Mouse (Mus musculus) adrenal gland, adult 2 months (tissue): Measurements from ENCODE around the gene Eif3c. TPM values are rescaled to one million over a fixed set of nuclear protein-coding genes. Genes with fewer than 3 reads are reported as not detected.
A peak's percentile ranks its signal among the peaks of the same experiment; 100 is the strongest.

Experiments used
- DNase-seq: peaks from one replicate; pipeline ENCODE4 v3.0.0; 2021
- long read RNA-seq: library from polyadenylated mRNA; stranded (forward); transcript quantifications from one replicate; pipeline ENCODE4 v2.0.0, GENCODE M21; 2021
- polyA plus RNA-seq: library from polyadenylated mRNA; depleted of rRNA; stranded (reverse); fragments of >200 nt; gene quantifications from 2 replicates; pipeline ENCODE4 v1.2.3, GENCODE M21; 2012; rRNA removed
- total RNA-seq, 2 experiments: library from RNA; stranded (reverse); gene quantifications; 2 replicates each; pipeline ENCODE4 v1.2.3; 2021

Gene Eif3c
- total RNA-seq (100 to 1,000 TPM; 236 to 240 TPM), polyA plus RNA-seq (97.2 and 133 TPM in 2 replicates)
- long read RNA-seq, transcript Eif3c-201 (21 exons, 3,383 nt), result major isoform, 202 of 258 reads
- long read RNA-seq, partial matches to known transcripts, result 53 of 258 reads
- long read RNA-seq, other reads (novel, unspliced or antisense), result 3 of 258 reads

DNA sequence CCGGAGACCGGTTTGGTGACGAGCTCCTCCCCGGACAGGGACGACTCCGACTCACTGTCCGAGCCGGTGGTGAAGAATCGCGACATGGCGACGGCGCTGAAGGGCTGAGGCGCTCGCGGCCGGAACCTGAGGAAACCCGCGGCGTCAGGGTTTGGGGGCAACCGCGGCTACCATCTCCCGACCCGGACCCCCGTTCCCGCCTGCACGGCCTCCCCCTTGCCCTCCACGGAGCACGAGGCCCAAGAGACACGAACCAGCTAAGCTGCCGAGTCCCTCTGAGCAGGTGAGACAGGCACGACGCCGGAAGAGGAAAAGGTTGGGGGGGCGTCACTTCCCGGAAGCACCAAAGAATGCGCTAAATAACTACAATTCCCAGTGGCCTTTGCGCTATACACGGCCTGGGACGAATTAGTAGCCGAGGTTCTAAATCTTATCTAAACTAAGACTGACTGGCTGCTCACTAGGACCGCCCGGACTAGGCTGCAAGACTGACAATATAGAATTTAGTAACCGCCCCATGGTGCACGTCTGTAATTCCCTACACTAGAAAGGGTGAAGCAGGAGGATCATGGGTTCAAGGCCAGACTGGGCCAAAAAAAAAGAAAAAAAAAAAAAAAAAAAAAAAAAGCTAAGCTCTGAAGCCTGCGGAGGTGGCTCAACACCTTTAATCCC lies at the start of gene Eif3c:
Eif3c (minus strand) TSS at position 318 of the 672 bp plus-strand sequence.
- peak; percentile 92 for DNase-seq

DNA sequence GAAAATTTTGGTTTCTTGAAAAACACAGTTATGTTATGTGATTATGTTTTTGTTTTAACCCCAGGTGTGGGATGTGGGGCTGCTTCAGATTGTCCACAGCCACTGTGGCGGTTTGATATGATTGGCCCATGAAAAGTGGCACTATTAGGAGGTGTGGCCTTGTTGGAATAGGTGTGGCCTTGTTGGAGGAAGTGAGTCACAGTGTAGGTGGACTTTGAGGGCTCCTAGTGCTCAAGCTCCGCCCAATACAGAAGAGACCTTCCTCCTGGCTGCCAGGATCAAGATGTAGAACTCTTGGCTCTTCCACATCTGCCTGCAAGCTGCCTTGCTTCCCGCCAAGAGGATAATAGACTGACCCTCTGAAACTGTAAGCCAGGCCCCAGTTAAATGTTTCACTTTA lies 46.5 kb upstream of the Eif3c start:
- DNase-seq, result no peak

DNA sequence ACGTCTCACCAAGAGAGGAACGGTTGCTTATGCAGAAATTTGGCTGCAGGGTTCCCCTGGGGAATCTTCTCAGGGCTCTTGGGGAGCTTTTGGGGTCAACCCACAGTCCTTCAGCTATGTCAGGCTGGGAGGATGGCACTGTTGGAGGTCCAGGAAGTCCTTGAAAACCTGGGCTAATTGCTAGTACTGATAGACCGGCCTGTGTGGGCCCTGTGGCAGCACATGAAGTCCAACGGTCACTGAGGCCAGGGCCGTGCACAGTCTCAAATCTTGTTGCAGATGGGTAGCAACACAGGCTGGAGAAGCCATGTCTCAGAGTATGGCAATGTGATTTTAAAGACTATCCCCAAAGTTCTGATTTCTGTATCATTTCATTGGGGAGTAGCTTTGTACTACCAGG lies 41.6 kb upstream of the Eif3c start:
- no peak for DNase-seq

DNA sequence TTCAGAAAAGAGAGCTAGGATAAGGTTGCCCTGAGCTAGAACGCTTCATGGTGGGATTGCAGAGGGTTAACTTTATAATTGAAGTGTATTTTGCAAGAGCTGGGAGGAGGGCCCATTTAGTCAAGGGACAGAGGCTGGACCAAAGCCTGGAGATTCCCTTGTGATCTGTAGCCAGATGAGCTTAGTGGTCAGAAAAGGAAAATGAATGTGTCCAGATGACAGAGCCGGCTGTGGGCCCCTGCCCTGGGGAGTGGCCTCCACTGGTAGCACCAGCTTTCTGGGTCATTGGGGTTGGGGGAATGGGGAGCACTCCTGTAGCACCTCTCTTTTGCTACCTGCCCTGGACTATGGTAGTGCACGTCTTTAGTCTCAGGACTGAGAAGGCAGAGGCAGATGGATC lies 40.9 kb upstream of the Eif3c start:
- DNase-seq, result peak; percentile 68

- DNase-seq, result no peak
Observed at GRCm38 (mm10) chr7:126606611-126607010, 40.4 kb upstream of the Eif3c start.

DNA sequence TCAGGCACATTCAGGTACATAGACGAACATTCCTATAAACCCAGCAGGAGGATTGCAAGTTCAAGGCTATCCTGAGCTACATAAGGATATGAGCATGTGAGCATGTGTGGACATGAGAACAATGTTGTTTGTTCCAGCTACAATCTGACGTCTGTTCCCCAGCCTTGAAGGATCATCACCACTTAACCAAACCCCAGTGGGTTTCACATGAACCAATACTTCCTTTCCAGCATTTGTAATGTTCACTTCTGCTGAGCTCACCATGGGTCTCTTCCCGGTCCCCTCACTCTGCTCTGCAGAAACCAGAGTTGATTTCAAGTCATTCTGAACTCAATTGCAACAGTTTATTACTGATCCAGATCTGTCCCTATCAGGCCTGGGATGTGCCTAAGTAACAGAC lies 36.4 kb upstream of the Eif3c start:
- DNase-seq, result no peak

GRCm38 (mm10) chr7:126601896-126602295 lies 35.7 kb upstream of the Eif3c start:
- DNase-seq, result no peak

GRCm38 (mm10) chr7:126598919-126599318 lies 32.7 kb upstream of the Eif3c start:
- no peak for DNase-seq

DNA sequence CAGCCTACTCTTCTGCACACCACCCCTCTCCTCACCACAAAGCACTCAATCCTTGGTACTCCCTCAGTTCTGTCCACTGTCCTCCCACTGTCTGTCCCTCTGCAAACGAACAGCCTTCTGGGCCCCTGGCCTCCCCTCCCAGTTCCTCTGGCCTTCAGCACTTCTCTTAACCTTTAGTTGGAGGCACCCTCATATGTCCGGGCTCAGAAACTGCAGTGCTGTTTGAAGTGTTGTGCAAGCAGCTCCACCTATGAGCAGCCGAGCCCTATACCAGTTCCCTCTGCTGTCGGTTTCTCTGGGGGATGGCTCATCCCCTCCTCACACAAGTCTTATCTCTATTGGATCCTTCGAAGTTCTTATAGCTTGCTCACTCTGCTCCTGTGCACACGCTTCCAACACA lies 30.2 kb upstream of the Eif3c start:
- no peak for DNase-seq

DNA sequence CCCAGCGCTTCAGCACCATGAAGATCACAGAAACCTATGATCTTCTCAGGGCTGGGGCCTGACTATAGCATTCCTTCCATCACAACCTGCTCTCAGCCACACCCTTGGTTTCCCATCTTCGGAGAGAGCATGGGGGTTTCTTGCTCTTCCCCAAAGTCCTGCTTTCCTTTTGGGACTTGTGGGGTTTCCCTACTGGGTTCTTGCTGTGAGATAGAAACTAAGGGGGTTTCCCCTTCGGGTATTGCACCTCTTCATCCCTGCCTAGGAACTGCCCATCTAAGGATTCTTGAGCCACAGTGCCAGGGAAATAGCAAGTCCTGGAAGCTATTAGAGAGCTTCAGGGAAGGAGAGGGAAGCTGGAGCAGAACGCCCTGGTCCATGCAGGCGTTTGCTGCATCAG lies 29.7 kb upstream of the Eif3c start:
- no peak for DNase-seq

- DNase-seq, result no peak
Observed at GRCm38 (mm10) chr7:126594862-126595561, 28.8 kb upstream of the Eif3c start, which contains the start of gene Il27. Gene Il27 (minus strand): TSS chr7:126594941.

GRCm38 (mm10) chr7:126587779-126588178 lies 21.6 kb upstream of the Eif3c start:
- peak; percentile 43 for DNase-seq

GRCm38 (mm10) chr7:126586839-126587238 lies 20.6 kb upstream of the Eif3c start:
- peak; percentile 52 for DNase-seq

GRCm38 (mm10) chr7:126585717-126586116 lies 19.5 kb upstream of the Eif3c start, which contains the start of gene Cln3:
Gene Cln3 (minus strand): TSS chr7:126585817.
- no peak for DNase-seq

DNA sequence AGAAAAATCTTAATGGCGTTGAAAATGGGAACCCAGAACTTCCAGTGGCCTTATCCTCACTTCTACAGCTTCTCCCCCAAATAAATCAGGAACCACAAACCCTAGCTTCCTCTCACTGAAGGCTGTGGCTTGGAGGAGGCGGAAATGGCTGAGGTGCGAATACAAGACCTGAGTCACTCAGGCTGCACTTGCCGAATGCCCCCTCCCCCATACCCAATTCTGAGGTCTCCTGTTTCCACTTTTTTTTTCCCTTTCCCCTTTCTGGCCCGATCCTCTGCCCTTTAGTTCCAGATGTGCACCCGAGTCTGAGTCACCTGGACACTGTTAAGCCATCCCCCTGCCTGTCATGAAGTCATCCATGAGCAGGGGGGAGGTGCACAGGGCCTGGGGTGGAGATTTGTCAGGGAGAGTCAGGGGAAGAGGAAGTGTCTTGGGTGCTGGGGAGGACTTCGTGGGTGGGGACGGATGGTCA lies 18.3 kb upstream of the Eif3c start, which contains the start of gene Apobr:
Apobr (plus strand) TSS at position 437 of the 472 bp plus-strand sequence.
- no peak for DNase-seq

- DNase-seq, result no peak
Observed at GRCm38 (mm10) chr7:126583761-126584160, 17.6 kb upstream of the Eif3c start.

GRCm38 (mm10) chr7:126583251-126583709 lies 17.1 kb upstream of the Eif3c start:
- peak; percentile 88 for DNase-seq

- peak; percentile 55 for DNase-seq
Observed at GRCm38 (mm10) chr7:126582759-126583158, 16.5 kb upstream of the Eif3c start.

DNA sequence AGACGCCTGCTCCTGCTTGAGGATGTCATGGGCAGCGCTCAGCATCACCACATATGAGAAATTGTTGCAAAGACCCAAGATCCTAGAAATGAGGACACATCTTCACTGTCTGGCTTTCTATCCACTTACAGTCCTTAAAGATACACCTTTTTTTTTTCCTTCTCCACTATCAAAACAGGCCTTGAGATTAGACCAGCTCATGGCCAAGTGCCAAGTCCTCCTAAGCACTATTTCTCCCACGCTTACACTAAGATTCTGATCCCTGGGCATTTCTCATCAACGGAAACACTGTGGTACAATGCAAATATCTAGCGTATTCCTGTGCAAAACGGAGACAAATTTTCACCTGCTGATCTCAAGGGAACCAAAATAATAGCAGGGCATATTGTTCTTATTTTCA lies 15.4 kb upstream of the Eif3c start:
- DNase-seq, result no peak

DNA sequence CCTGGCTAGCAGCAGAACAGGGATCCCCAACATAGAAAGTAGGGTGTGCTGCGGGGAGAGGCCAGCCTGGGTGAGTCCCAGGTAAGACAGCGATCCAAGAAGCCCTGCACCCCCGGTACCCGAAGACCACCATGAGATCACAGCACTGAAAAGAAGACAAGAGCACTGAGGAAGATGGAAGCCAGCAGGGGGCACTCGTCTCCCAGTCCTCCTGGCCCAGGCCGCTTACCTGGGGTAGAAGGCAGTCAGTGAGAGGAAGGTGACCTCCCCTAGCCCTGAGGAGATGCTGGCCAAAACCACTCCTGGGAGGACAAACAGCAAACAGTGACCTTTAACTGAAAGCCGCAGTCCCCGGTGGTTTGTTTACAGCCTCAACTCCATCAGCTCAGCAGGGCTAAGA lies 13.0 kb upstream of the Eif3c start:
- no peak for DNase-seq

DNA sequence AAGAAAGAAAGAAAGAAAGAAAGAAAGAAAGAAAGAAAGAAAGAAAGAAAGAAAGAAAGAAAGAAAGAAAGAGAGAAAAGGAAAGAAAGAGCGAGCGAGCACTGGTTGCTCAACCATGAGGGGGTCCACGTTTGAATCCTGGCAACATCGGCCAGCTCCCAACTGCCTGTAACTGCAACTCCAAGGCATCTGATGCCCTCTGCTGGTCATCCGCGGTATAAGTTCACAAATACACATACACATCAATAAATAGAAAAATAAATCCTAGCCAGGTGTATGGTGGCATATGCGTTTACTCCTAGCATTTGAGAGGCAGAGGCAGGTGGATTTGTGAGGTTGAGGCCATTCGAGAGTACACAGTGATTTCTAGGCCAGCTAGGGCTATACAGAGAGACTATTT lies 10.7 kb upstream of the Eif3c start:
- DNase-seq, result peak; percentile 39

DNA sequence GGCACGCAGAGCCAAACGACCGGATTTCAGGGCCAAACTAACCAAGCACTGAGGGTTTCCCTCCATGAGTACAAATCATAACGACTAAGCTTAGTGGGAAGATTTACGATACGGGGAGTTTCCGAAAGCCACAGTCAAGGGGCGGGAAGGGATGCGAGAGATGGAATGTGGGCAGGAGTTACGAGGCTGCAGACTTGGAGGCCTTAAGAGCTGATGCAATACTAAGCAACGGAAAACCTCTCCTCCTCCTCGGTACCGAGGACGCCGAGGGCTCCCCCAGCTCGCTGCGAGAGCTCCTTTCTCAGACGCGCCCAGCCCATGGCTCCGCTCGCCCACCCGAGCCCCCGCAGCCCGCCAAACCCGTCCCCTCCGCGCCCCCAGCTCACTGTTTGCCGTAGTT lies 518 bp downstream of the Eif3c start:
- peak; percentile 73 for DNase-seq

DNA sequence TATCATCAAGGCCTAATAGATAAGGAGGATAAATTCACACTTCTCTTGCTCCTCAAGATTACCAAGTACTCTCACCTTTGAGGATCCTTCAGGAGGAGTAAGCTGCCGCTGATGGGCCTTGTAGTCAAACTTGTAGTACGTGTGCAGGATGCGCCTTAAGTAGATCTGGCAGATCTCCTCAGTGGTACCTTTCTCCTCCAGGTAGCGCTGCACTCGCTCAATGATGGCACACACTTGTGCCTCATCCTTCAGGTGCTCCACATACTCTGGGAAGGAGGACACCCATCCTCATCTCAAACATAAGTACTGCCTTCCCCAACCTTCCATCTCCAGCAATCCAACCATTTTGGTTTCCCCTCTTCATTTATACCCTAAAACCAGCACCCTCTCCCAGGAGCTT lies 9.6 kb downstream of the Eif3c start:
- DNase-seq, result no peak
